Mouse (Mus musculus): ENCODE measurements around the gene Sstr3. TPM values are rescaled to one million over a fixed set of nuclear protein-coding genes. Genes with fewer than 3 reads are reported as not detected.

Gene Sstr3
- total RNA-seq (2021): 10 to 100 TPM; 19.8 to 22.0 TPM

- intact Hi-C loops (cut with DNase I): loop anchor here (1.0 to 10.0 kb wide), 4 partner anchors 36 to 190 kb away; no protein-coding TSS in a partner anchor
- peak in 1 of 2 experiments; percentile 86 for DNase-seq (ENCODE audit: low spot score in 2 of 2)
Observed at GRCm38 (mm10) chr15:78544561-78545001, at the start of gene Sstr3. TSS of gene Sstr3 (minus strand) at chr15:78544685.

GRCm38 (mm10) chr15:78593896-78594425 lies 49.5 kb upstream of the Sstr3 start:
- intact Hi-C loops (cut with DNase I): no loop called here
- DNase-seq (ENCODE audit: low spot score in 2 of 2): no peak

GRCm38 (mm10) chr15:78592452-78592968 lies 48.0 kb upstream of the Sstr3 start:
- no peak for DNase-seq (ENCODE audit: low spot score in 2 of 2)
- intact Hi-C loops (cut with DNase I): no loop called here

GRCm38 (mm10) chr15:78591680-78592451 lies 47.4 kb upstream of the Sstr3 start:
- DNase-seq (ENCODE audit: low spot score in 2 of 2): peak in 1 of 2 experiments; percentile 47
- intact Hi-C loops (cut with DNase I): no loop called here

DNA sequence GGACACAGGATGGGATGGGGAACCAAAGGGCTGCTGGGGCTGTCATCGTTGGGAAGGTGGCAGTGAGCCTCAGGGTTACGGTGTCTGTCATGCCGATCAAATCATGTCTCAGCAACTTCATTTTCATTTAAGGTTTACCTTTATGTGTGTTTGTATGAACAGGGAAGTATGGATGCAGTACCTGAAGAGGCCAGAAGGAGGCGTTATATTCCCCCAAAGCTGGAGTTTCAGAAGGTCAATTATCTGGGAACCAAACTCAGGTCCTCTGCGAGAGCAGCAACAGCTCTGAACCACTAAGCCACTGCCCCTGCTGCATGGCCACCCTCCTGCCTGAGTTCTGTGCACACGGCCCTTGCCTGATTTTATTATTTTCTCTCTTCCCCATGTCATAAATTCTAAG lies 46.3 kb upstream of the Sstr3 start:
- intact Hi-C loops (cut with DNase I): no loop called here
- no peak for DNase-seq (ENCODE audit: low spot score in 2 of 2)

DNA sequence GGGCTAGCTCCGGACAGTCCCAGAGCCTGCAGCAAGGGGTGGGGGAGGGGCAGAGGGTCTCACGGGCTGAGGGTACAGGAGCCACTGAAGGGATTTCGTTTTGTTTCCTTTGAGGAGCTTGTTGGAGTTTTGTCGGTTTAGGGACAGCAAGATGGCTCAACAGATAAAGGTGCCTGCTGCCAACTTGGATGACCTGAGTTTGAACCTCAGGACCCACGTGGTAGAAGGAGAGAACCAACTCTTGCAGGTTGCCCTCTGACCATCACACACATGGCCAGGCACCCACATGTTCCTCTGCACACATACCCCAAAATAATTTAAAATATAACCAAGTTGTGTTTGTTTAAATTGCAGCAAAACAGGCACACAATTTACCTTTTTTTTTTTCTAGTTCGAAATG lies 45.5 kb upstream of the Sstr3 start:
- intact Hi-C loops (cut with DNase I): no loop called here
- no peak for DNase-seq (ENCODE audit: low spot score in 2 of 2)

DNA sequence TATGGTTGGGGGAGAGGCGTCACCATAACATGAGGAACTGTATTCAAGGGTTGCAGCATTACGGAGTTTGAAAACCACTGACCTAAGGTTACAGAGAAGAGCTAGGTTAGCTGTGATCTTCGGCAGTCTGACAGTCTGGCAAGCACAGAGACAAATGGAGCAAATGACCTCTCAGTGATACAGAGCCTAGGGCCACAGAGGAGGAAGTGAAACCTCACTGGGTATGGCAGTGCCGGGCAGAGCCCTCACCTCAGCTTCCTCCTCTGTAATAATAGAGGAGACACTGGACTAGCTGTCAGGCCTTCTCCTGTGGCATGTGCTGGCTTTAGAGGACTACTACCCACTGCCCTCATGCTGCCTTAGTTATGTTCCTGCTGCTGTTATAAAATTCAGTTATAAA lies 44.4 kb upstream of the Sstr3 start:
- intact Hi-C loops (cut with DNase I): no loop called here
- peak in 1 of 2 experiments; percentile 32 for DNase-seq (ENCODE audit: low spot score in 2 of 2)

- intact Hi-C loops (cut with DNase I): no loop called here
- DNase-seq (ENCODE audit: low spot score in 2 of 2): no peak
Observed at GRCm38 (mm10) chr15:78588049-78588448, 43.6 kb upstream of the Sstr3 start.

DNA sequence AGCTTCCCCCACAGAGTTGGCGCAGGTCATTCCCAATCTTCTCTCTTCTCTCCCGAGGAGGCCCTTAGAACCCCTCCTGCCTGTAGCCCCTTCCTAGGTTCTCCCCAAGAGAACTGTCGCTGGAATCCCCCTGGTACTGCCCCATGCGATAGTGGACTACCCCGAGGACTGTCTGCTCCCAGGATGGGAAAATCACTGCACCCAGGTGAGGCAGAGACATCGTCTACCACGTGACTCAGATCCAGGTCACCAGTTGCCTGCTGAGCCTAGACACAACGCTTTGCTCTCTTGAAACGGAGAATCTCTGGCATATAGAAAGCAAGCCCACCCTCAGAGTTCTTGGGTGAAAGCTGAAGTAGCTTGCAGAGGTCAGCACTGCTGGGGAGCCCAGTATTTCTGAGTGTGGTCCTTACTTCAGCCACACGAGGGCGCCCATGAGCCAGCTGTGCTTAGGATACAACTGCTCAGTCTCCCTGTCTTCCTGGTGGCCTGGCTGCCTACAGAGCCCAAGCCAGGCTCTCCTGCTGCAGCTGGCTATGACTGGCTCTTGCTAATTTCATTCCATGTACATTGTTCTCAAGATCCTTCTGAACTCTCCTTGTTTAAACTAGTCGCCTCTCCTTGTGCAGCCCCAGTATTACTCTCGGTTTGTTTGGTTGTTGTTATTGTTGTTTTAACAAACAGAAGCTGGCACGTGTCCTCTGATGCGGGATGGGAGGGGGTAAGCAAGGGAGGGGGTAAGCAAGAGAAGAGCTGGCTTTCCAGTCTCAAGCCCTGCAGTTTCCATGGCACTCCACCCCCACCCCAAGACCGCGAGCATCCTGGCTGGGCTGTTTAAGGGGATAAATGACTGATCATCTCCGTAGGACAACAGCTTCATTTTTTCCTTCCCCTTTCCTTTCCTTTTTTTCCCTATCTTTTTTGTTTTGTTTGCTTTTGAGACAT lies 42.8 kb upstream of the Sstr3 start:
- intact Hi-C loops (cut with DNase I): loop anchor here (1.0 kb wide), 1 partner anchor 157 kb away; no protein-coding TSS in a partner anchor

GRCm38 (mm10) chr15:78585404-78585803 lies 40.9 kb upstream of the Sstr3 start:
- intact Hi-C loops (cut with DNase I): no loop called here
- DNase-seq (ENCODE audit: low spot score in 2 of 2): no peak

More for the DNA sequence above, 42.8 kb upstream of the Sstr3 start:
- DNase-seq (ENCODE audit: low spot score in 2 of 2): peak; percentile 90

DNA sequence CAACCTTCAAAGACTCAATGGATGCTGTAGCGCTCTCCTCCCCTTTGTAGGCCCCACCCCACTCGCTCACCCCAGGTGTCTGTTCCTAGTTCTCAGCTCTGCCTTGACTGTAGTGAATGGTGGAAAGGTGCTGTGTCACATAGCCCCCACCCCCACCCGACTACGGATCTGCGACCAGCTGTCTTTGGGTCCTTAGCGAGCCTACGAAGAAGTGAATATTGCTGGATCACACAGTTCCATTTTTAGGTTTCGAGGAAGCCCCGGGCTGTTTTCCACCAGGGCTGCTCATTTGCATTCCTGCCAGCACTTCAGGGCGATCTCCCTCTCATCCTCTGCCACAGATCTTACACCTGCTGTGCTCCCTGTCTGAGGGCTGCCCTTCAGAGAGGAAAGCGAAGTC lies 38.9 kb upstream of the Sstr3 start:
- DNase-seq (ENCODE audit: low spot score in 2 of 2): peak; percentile 13 to 43
- intact Hi-C loops (cut with DNase I): loop anchor here (2.0 kb wide), 1 partner anchor 137 kb away; no protein-coding TSS in a partner anchor

- intact Hi-C loops (cut with DNase I): no loop called here
Observed at GRCm38 (mm10) chr15:78576284-78576810, 31.9 kb upstream of the Sstr3 start.

DNA sequence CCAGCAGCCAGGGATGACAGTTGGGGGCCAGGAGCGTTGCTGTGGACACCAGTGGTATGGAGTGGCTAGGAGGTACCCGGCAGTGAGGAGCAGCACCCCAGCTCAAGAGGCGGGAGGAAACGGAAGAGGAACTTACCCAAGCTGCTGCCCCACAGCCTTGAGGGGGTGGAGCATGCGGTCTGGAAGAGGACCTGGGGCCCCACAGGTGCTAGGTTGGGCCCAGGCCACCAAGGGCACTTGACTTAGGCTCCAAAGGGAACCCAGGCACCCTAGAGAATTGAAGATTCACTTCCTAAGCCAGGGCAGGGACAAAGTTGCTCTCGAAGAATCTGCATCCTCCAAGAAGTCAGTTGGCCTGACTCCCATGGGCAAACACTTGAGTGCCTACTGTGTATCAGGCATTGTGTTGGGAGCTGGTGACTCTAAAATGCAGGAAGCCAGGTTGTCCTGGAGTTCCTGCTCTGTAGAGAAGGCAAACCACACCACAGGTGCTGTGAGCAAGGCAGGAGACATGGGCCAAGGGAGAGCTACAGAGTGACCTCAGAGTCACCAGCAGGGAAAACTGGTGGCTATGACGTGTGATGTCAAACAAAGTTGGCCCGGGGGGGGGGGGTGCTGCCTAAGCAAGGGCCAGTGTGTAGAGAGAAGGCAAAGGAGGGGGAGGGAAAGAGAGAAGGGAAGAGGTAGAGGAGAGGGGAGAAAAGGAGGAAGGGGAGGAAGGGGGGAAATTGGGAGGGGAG lies 28.3 kb upstream of the Sstr3 start, which contains the start of gene Rac2:
Gene Rac2, minus strand, starts transcription at position 126 of the 740 bp plus-strand sequence.
- intact Hi-C loops (cut with DNase I): no loop called here
- no peak for DNase-seq (ENCODE audit: low spot score in 2 of 2)

More at GRCm38 (mm10) chr15:78576284-78576810, 31.9 kb upstream of the Sstr3 start:
- DNase-seq (ENCODE audit: low spot score in 2 of 2): no peak

GRCm38 (mm10) chr15:78572270-78572600 lies 27.8 kb upstream of the Sstr3 start:
- intact Hi-C loops (cut with DNase I): no loop called here
- DNase-seq (ENCODE audit: low spot score in 2 of 2): no peak

- no peak for DNase-seq (ENCODE audit: low spot score in 2 of 2)
Observed at GRCm38 (mm10) chr15:78571554-78572269, 27.2 kb upstream of the Sstr3 start.

DNA sequence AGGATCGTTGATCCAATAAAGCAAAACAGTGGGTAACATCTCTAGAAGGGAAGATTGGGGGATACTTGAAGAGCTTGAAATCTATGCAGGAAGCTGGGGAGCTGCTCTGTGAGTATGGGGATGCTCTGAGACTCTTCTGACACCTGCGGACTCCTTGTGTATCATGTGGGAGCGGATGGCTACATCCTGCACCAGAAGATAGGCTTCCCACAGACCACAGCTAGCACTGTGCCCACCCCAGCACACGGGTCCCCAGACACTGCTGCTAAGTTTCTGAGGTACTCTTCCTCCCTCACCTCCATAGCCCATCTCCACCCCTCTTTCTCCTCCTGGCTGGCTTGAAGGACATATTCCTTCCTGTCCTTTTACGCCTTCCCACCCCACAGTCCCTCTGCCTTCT lies 25.7 kb upstream of the Sstr3 start:
- DNase-seq (ENCODE audit: low spot score in 2 of 2): no peak
- intact Hi-C loops (cut with DNase I): no loop called here

More at GRCm38 (mm10) chr15:78571554-78572269, 27.2 kb upstream of the Sstr3 start:
- intact Hi-C loops (cut with DNase I): no loop called here

- intact Hi-C loops (cut with DNase I): no loop called here
- no peak for DNase-seq (ENCODE audit: low spot score in 2 of 2)
Observed at GRCm38 (mm10) chr15:78567608-78568120, 23.2 kb upstream of the Sstr3 start.
